Mouse (Mus musculus) forebrain, embryonic 16.5 days (tissue): Measurements from ENCODE around the gene Lpo. TPM values are rescaled to one million over a fixed set of nuclear protein-coding genes. Genes with fewer than 3 reads are reported as not detected.

Experiments
- ATAC-seq: fragments of 200-750 bp; cut with Nextera tagmentation; 2 replicates; pipeline ENCODE4 v1.8.0; 2017; ENCODE audit warnings: mild to moderate bottlenecking, moderate library complexity
- H3K27ac ChIP-seq: fragments of 300-500 bp; sonication (generic); 2 replicates; pipeline ENCODE4 v1.5.1; 2014; ENCODE audit warnings: low read length, control low read depth
- H3K27me3 ChIP-seq: fragments of 300-500 bp; sonication (generic); replicated peaks from 2 replicates; pipeline ENCODE4 v1.6.1; 2014; ENCODE audit warnings: low read length; ENCODE audit not compliant: control insufficient read depth, insufficient read depth
- H3K36me3 ChIP-seq: fragments of 300-500 bp; sonication (generic); 2 replicates; pipeline ENCODE4 v1.6.1; 2014; ENCODE audit not compliant: control insufficient read depth, insufficient read depth
- H3K4me1 ChIP-seq: fragments of 300-500 bp; sonication (generic); replicated peaks from 2 replicates; pipeline ENCODE4 v1.6.1; 2014; ENCODE audit warnings: low read length; ENCODE audit not compliant: control insufficient read depth, insufficient read depth
- H3K4me2 ChIP-seq: fragments of 300-500 bp; sonication (generic); 2 replicates; pipeline ENCODE4 v1.6.1; 2014; ENCODE audit warnings: mild to moderate bottlenecking, low read length, control low read depth
- H3K4me3 ChIP-seq: fragments of 300-500 bp; sonication (generic); replicated peaks from 2 replicates; pipeline ENCODE4 v1.5.1; 2014; ENCODE audit warnings: mild to moderate bottlenecking, low read length, control low read depth
- H3K9ac ChIP-seq: fragments of 300-500 bp; sonication (generic); replicated peaks from 2 replicates; pipeline ENCODE4 v1.6.1; 2014; ENCODE audit warnings: low read depth, low read length, control low read depth
- H3K9me3 ChIP-seq: fragments of 300-500 bp; sonication (generic); 2 replicates; pipeline ENCODE4 v1.6.1; 2016; ENCODE audit warnings: low read length; ENCODE audit not compliant: control insufficient read depth
- WGBS: fragments of 180-500 bp; shearing (Covaris S2); extraction: QIAGEN DNeasy Blood & Tissue Kit; methylation state at CpG from one replicate; pipeline ENCODE4 v1.1.7; 2014; 5-methylcytosine and 5-hydroxymethylcytosine counted together
- polyA plus RNA-seq: library from polyadenylated mRNA; unstranded; fragments of >200 nt; fragmentation: Nextera tagmentation; extraction: Ambion mirVana; gene quantifications from 2 replicates; pipeline ENCODE4 v1.2.1, GENCODE M21; 2015

Lpo gene
- polyA plus RNA-seq, 1 experiment from 2014 or later = 0.48 TPM

GRCm38 (mm10) chr11:87761806-87762701 lies 66.0 kb downstream of the Lpo start:
- no peaks in the 10 kb centered on the region for H3K27me3 ChIP-seq
- no peak for ATAC-seq
- peaks cover 51% of the 10 kb centered on the region for H3K4me1 ChIP-seq
- peak overlapping the region; percentile 86 for H3K9ac ChIP-seq
- WGBS = 77% methylated on average over 14 of the region's 14 CpGs
- no peaks in the 10 kb centered on the region for H3K9me3 ChIP-seq
- peak overlapping the region; percentile 74 for H3K4me2 ChIP-seq
- H3K27ac ChIP-seq = no peak overlapping the region
- no peaks in the 10 kb centered on the region for H3K36me3 ChIP-seq
- H3K4me3 ChIP-seq = peak overlapping the region; percentile 59

- Histone ChIP-seq H3K4me3 (peak overlapping the region; percentile 59), H3K27me3 (no peaks in the 10 kb centered on the region), H3K9ac (peak overlapping the region; percentile 86), H3K4me2 (peak overlapping the region; percentile 74), H3K27ac (no peak overlapping the region), H3K9me3 (no peaks in the 10 kb centered on the region), H3K36me3 (no peaks in the 10 kb centered on the region), H3K4me1 (peaks cover 51% of the 10 kb centered on the region)
- ATAC-seq = no peak
- WGBS = 52% methylated on average over 11 of the region's 11 CpGs
These were observed 66.8 kb downstream of the Lpo start for GRCm38 (mm10) chr11:87761181-87761721.

DNA sequence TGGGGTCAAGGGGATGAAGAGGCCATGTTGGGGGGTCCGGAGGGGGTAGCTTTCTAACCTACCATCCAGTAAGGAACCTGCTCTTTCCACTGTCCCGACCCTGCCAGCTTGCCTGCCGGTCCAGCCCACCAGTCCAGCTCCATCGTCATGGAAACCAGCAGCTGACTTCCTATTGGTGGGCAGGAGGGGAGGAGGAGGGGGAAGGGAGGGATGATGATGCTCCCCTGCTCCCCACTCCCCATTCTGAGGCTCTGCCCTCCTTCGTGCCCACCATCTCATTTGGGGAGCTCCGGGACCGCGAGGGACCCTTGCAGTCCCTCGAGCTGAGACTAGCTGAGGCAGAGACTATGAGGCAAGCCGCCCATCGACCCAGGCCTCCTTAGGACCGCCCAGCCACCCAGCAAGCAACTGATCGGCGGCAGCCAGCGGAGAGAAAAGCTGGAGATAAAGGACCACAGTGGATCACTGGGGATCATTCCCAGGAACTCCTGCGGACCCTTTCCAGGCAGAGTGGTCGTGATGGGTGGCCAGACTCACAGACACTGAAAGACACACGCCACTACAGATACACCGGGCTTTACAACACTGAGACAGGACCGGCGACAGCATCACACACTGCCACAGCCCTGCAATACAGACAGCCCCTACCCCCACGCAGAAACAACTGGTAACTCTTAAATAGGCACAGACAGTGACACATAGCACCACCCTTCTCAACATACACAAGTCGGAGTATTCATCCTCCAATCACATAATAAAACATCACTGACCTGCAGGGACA lies 67.6 kb downstream of the Lpo start, which contains the start of gene Tspoap1:
Tspoap1 (plus strand) TSS at position 241 of the 781 bp plus-strand sequence.
- peak within 1 kb of the TSS; percentile 59 for H3K4me3 ChIP-seq
- no peaks in the 10 kb centered on the region for H3K27me3 ChIP-seq
- H3K4me1 ChIP-seq = peaks cover 51% of the 10 kb centered on the region
- H3K27ac ChIP-seq = peak within 1 kb of the TSS; percentile 84
- H3K9me3 ChIP-seq = no peaks in the 10 kb centered on the region
- peak within 1 kb of the TSS; percentile 74 for H3K4me2 ChIP-seq
- H3K36me3 ChIP-seq = no peaks in the 10 kb centered on the region
- peak; percentile 89 for ATAC-seq
- WGBS = 3% methylated on average over 23 of the region's 23 CpGs
- peak within 1 kb of the TSS; percentile 86 for H3K9ac ChIP-seq

- WGBS = 8% methylated on average over 3 of the region's 3 CpGs
- no peaks in the 10 kb centered on the region for H3K27me3 ChIP-seq
- no peak for ATAC-seq
- peaks cover 42% of the 10 kb centered on the region for H3K4me1 ChIP-seq
- peak overlapping the region; percentile 64 for H3K27ac ChIP-seq
- no peak overlapping the region; the same call in 1 of the 2 replicates for H3K4me3 ChIP-seq
- H3K9me3 ChIP-seq = no peaks in the 10 kb centered on the region
- H3K4me2 ChIP-seq = peak overlapping the region; percentile 74
- no peak overlapping the region for H3K9ac ChIP-seq
- no peaks in the 10 kb centered on the region for H3K36me3 ChIP-seq
These were observed 68.5 kb downstream of the Lpo start for GRCm38 (mm10) chr11:87759609-87760005.

DNA sequence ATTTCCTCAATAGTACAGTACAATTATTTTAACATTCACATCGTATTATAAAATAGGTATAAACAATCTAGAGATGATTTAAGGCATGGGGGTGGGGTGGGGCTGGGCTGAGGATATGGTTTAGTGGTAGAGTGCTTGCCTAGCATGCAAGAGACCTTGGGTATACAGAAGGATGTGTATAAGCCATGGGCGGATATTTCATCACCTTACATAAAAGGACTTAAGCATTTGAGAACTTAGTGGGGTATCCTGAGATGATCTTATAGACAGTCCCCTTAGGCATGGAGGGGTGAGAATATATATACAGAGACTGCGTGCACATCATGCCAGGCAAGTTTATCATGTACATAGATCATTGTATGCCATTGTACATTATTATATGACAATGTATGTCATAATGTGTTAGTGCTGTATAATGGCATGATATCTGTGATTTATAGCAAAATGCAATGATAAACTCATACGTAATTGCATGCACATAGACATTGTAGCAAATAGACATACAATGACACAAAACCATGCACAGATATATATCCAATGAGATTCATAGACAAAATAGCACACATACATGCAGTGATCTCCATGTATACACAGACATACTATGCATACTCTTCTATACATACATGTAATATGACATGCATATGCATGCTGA lies 69.0 kb downstream of the Lpo start:
- Histone ChIP-seq H3K9me3 (no peaks in the 10 kb centered on the region), H3K4me1 (peaks cover 39% of the 10 kb centered on the region), H3K9ac (no peak overlapping the region), H3K36me3 (no peaks in the 10 kb centered on the region), H3K27me3 (no peaks in the 10 kb centered on the region), H3K4me3 (no peak overlapping the region), H3K27ac (no peak overlapping the region), H3K4me2 (no peak overlapping the region)
- 72% methylated on average over 4 of the region's 4 CpGs for WGBS
- ATAC-seq = no peak

GRCm38 (mm10) chr11:87758161-87758911 lies 69.8 kb downstream of the Lpo start:
- 79% methylated on average over 7 of the region's 7 CpGs for WGBS

GRCm38 (mm10) chr11:87757001-87757954 lies 70.8 kb downstream of the Lpo start:
- no peaks in the 10 kb centered on the region for H3K36me3 ChIP-seq

More at GRCm38 (mm10) chr11:87758161-87758911, 69.8 kb downstream of the Lpo start:
- ATAC-seq = no peak
- Histone ChIP-seq H3K36me3 (no peaks in the 10 kb centered on the region), H3K9ac (no peak overlapping the region), H3K9me3 (no peaks in the 10 kb centered on the region), H3K4me3 (no peak overlapping the region), H3K27ac (no peak overlapping the region), H3K4me2 (no peak overlapping the region), H3K27me3 (no peaks in the 10 kb centered on the region), H3K4me1 (peaks cover 34% of the 10 kb centered on the region)

More at GRCm38 (mm10) chr11:87757001-87757954, 70.8 kb downstream of the Lpo start:
- no peaks in the 10 kb centered on the region for H3K27me3 ChIP-seq
- H3K27ac ChIP-seq = no peak overlapping the region
- peaks cover 24% of the 10 kb centered on the region for H3K4me1 ChIP-seq
- H3K4me2 ChIP-seq = no peak overlapping the region
- no peaks in the 10 kb centered on the region for H3K9me3 ChIP-seq
- ATAC-seq = no peak
- H3K9ac ChIP-seq = no peak overlapping the region
- WGBS = 92% methylated on average over 25 of the region's 25 CpGs
- no peak overlapping the region for H3K4me3 ChIP-seq
